Mouse (Mus musculus) bone marrow, adult 2 months (tissue): ENCODE measurements at regions not wholly inside any gene's neighbourhood (a gene's known extent, or its start where the extent isn't known, plus 50 kb on each side); places are given as distances from the start of the nearest gene placed in this dataset.

ENCODE experiments used
- H3K27ac ChIP-seq: fragments of 200-500 bp; 2 replicates; pipeline ENCODE4 v1.5.1; 2012; ENCODE audit warnings: low read depth, mild to moderate bottlenecking, control low read depth, inconsistent platforms, low read length; ENCODE audit not compliant: control insufficient read depth, poor library complexity, insufficient read depth
- H3K4me1 ChIP-seq: fragments of 200-500 bp; 2 replicates; pipeline ENCODE4 v1.6.1; 2011; ENCODE audit warnings: low read length; ENCODE audit not compliant: control insufficient read depth, insufficient read depth
- H3K4me3 ChIP-seq: fragments of 200-500 bp; replicated peaks from 2 replicates; pipeline ENCODE3; 2011; ENCODE audit warnings: mild to moderate bottlenecking, low read depth, low read length, control low read depth; ENCODE audit not compliant: control insufficient read depth
- CTCF ChIP-seq: fragments of 200-500 bp; IDR thresholded peaks from 2 replicates; pipeline ENCODE4 v1.5.1; 2011; ENCODE audit warnings: low read length, control low read depth; ENCODE audit not compliant: control insufficient read depth, insufficient read depth
- POLR2A ChIP-seq: fragments of 200-500 bp; IDR thresholded peaks from 2 replicates; pipeline ENCODE4 v1.6.1; 2011; ENCODE audit warnings: low read depth, mild to moderate bottlenecking, control low read depth, low read length, borderline replicate concordance; ENCODE audit not compliant: control insufficient read depth
- WGBS: fragments of 180-500 bp; shearing (Covaris S2); methylation state at CpG from one replicate; pipeline ENCODE4 v1.1.7; 2018; 5-methylcytosine and 5-hydroxymethylcytosine counted together

DNA sequence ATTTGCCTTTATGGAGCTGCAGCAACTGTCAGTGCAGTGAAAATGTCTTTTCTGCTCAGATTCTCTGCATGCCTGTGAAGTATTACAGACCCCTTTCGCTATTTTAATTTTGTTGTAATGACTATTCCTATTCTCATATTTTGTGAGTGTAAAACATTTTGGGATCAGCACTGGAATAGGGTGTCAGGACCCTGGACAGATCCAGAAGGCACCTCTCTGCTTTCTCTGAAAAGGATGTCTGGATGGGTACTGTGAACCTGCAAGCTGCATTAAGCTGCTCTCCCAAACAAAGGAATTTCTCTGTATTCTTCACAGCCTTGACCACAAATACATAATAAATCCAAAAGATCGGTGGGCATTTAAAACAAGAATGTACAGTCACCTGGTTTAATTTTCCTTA lies 460.8 kb downstream of the Rapgef2 start:
- 44% methylated on average over 2 of the region's 2 CpGs for WGBS
- Histone ChIP-seq H3K27ac (no peak overlapping the region), H3K4me1 (no peaks in the 10 kb centered on the region), H3K4me3 (no peak overlapping the region)
- TF ChIP-seq POLR2A, result no peak
- no peak for TF ChIP-seq CTCF

DNA sequence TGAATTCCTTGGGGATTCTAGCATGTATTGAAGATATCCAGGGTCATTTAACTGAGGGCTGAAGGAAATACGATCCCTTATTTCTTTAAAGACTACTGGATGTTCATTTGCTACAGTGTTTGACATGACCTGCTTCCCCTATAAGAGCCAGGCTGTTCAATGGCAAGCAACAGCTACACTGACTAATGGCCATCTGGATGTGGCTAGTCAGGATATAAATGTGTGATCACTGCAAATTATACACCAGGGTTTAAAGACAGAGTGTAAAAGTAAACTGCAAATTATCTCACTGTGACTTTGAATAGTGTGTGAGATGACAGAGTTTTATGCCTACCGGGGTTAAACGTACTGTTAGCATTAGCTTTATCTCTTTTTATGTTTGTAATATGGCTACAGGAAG lies 473.9 kb downstream of the Rapgef2 start:
- 85% methylated on average over 3 of the region's 3 CpGs for WGBS
- Histone ChIP-seq H3K4me3 (no peak overlapping the region), H3K4me1 (no peaks in the 10 kb centered on the region), H3K27ac (no peak overlapping the region)
- TF ChIP-seq CTCF (no peak), POLR2A (no peak)

- H3K27ac ChIP-seq, result no peak overlapping the region
- WGBS, result 84% methylated on average over 5 of the region's 5 CpGs
- H3K4me1 ChIP-seq, result no peaks in the 10 kb centered on the region
- TF ChIP-seq POLR2A, result no peak
- TF ChIP-seq CTCF, result no peak
- H3K4me3 ChIP-seq, result no peak overlapping the region
Observed at GRCm38 (mm10) chr3:78810431-78811152, 475.7 kb downstream of the Rapgef2 start.

- Histone ChIP-seq H3K27ac (no peak overlapping the region), H3K4me3 (no peak overlapping the region), H3K4me1 (no peaks in the 10 kb centered on the region)
- 50% methylated on average over 2 of the region's 2 CpGs for WGBS
- TF ChIP-seq POLR2A (no peak), CTCF (no peak)
Observed at GRCm38 (mm10) chr3:78803176-78803575, 483.1 kb downstream of the Rapgef2 start.

DNA sequence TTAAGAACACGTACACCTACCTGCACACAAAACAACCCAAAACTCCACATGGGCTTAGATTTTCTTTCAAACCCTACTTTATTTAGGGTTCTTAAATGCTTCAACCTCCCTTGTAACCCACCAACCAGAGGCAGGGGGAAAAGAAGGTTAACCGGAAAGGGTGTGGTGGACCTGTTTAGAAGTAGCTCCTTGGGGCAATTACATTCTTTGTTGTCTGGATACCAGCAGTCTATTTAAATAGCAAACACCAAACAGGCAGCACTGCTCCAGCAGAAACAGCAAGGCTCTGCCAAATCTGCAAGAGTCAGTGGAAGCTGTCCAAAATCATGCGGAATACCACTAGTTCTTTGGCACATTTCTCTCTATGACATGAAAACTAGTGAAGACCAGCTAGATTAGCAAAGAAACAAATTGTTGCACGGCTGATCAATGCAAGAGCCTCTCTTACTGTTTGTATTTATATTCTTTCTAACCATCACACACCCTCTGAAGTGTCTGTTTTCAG lies 490.3 kb downstream of the Rapgef2 start:
- H3K27ac ChIP-seq, result no peak overlapping the region
- no peaks in the 10 kb centered on the region for H3K4me1 ChIP-seq
- 78% methylated on average over 4 of the region's 4 CpGs for WGBS
- H3K4me3 ChIP-seq, result no peak overlapping the region
- no peak for TF ChIP-seq CTCF
- no peak for TF ChIP-seq POLR2A

DNA sequence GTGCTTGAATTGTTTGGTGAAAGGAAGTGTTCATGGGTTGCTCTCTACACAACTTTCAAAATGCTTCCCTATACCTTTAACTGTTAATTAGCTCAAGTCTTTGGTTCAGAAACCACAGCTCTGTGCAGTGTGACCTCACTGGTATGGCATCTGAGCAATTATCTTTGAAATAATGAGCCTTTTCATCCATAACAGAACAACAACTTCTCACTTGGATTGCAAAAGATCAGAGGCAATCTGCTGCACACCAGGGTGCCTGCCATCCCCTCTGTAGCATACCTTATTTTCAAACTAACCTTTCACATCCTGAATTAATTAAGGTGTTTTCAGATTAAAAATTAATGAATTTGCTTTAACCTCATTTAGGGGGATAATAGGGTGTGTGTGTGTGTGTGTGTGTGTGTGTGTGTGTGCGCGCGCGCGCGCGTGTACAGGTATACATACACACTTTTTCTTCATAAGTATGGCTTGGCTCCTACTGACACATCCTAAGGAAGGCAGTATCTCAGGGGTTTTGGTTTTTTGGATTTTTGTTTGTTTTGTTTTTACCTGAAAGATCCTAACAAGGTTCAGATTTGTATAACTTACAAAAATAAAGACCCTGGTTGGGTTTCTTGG lies 493.8 kb downstream of the Rapgef2 start:
- H3K4me3 ChIP-seq, result no peak overlapping the region
- TF ChIP-seq CTCF (no peak), POLR2A (no peak)
- no peaks in the 10 kb centered on the region for H3K4me1 ChIP-seq
- WGBS, result 96% methylated on average over 7 of the region's 7 CpGs
- H3K27ac ChIP-seq, result no peak overlapping the region

DNA sequence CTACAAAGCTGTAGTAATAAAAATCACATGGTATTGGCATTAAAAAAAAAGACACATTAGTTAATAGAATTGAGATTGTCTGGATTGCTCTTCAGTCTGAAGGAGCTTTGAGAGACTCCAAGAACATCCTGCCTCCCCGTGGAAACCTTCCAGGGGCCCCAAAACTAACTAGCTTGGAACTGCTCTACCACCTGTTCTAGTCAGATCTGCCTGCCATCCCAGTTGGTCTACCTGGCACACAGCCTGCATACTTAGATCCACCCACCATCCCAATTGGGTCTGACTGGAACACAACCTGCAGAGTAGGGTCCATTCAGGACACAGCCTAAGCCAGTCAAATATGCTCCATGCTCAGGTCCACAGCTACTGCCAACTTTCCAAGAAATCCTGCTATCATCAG lies 503.6 kb downstream of the Rapgef2 start:
- TF ChIP-seq POLR2A (no peak), CTCF (no peak)
- Histone ChIP-seq H3K4me1 (no peaks in the 10 kb centered on the region), H3K4me3 (no peak overlapping the region), H3K27ac (no peak overlapping the region)
- 60% methylated on average over 1 of the region's 1 CpGs for WGBS

DNA sequence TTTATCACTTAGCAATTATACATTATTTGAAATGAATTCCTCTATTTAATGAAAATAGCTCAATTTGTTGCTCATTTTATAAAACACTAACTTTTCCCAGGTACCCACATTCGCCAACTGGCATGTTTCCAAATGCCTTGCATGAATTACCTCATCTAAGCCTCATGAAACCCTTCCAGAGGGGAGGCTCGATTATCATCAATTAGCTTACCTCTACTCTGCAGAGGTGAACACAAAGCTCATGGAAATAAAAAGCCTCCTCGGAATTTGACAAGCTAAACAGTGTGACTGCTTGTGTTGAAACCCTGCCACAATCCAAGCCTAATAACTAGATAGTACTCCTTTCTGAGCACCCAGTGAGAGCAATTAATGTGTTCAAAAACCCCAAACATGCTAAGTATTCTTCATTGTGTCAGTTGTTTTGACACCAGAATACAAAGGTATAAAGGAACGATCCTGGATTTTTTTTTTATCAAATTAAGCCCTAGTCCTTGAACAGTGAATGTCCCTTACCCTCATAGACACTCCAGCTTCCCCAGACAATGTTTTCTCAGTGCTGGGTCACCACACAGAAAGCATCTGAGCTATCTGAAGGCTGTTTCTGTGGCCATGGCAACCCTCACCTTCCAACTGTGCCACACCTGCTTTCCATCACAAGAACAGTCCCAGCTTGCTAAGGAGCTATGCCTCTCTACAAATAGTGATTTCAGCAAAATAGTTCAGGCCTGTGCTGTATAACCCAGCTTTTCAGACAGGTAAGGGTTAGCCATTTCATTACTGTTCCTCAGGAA lies 530.4 kb downstream of the Rapgef2 start:
- H3K4me1 ChIP-seq, result no peaks in the 10 kb centered on the region
- TF ChIP-seq POLR2A (no peak), CTCF (no peak)
- H3K27ac ChIP-seq, result no peak overlapping the region
- no peak overlapping the region for H3K4me3 ChIP-seq
- WGBS, result 62% methylated on average over 4 of the region's 4 CpGs
